Mouse (Mus musculus) forebrain, embryonic 11.5 days (tissue): ENCODE results near the gene Icmt. TPM values are rescaled to one million over a fixed set of nuclear protein-coding genes. Genes with fewer than 3 reads are reported as not detected.

Experiments
- ATAC-seq: fragments of 200-750 bp; cut with Nextera tagmentation; replicated peaks from 2 replicates; pipeline ENCODE4 v1.8.0; 2017; ENCODE audit warnings: moderate TSS enrichment; ENCODE audit not compliant: low FRiP score
- DNase-seq: peaks from one replicate; pipeline ENCODE4 v3.0.0-alpha.2; 2017; ENCODE audit warnings: low spot score
- H3K27ac ChIP-seq: fragments of 300-500 bp; sonication (generic); 2 replicates; pipeline ENCODE4 v1.5.1; 2014; ENCODE audit warnings: low read depth, low read length
- H3K27me3 ChIP-seq: fragments of 300-500 bp; sonication (generic); 2 replicates; pipeline ENCODE4 v1.6.1; 2014; ENCODE audit warnings: mild to moderate bottlenecking, low read length, mixed read lengths; ENCODE audit not compliant: control insufficient read depth, insufficient read depth
- H3K36me3 ChIP-seq: fragments of 300-500 bp; sonication (generic); 2 replicates; pipeline ENCODE4 v1.6.1; 2014; ENCODE audit warnings: mild to moderate bottlenecking, low read length, moderate library complexity, mixed read lengths; ENCODE audit not compliant: control insufficient read depth, insufficient read depth
- H3K4me1 ChIP-seq: fragments of 300-500 bp; sonication (generic); replicated peaks from 2 replicates; pipeline ENCODE4 v1.6.1; 2014; ENCODE audit warnings: low read length, mixed read lengths; ENCODE audit not compliant: control insufficient read depth, insufficient read depth
- H3K4me2 ChIP-seq: fragments of 300-500 bp; sonication (generic); 2 replicates; pipeline ENCODE4 v1.6.1; 2014; ENCODE audit warnings: low read depth, mild to moderate bottlenecking, low read length, moderate library complexity, mixed read lengths; ENCODE audit not compliant: severe bottlenecking
- H3K4me3 ChIP-seq: fragments of 300-500 bp; sonication (generic); 2 replicates; pipeline ENCODE4 v1.5.1; 2014; ENCODE audit warnings: low read depth, low read length
- H3K9ac ChIP-seq: fragments of 300-500 bp; sonication (generic); 2 replicates; pipeline ENCODE4 v1.6.1; 2014; ENCODE audit warnings: low read length
- H3K9me3 ChIP-seq: fragments of 300-500 bp; sonication (generic); 2 replicates; pipeline ENCODE4 v1.6.1; 2016; ENCODE audit warnings: low read length, mixed read lengths; ENCODE audit not compliant: control insufficient read depth
- WGBS: fragments of 180-500 bp; shearing (Covaris S2); extraction: QIAGEN DNeasy Blood & Tissue Kit; methylation state at CpG from one replicate; pipeline ENCODE4 v1.1.7; 2014; 5-methylcytosine and 5-hydroxymethylcytosine counted together
- polyA plus RNA-seq: library from polyadenylated mRNA; unstranded; fragments of >200 nt; fragmentation: Nextera tagmentation; extraction: Ambion mirVana; gene quantifications from 2 replicates; pipeline ENCODE4 v1.2.1, GENCODE M21; 2014

Icmt gene
- polyA plus RNA-seq, 1 experiment from 2014 or later: 23.6 TPM

DNA sequence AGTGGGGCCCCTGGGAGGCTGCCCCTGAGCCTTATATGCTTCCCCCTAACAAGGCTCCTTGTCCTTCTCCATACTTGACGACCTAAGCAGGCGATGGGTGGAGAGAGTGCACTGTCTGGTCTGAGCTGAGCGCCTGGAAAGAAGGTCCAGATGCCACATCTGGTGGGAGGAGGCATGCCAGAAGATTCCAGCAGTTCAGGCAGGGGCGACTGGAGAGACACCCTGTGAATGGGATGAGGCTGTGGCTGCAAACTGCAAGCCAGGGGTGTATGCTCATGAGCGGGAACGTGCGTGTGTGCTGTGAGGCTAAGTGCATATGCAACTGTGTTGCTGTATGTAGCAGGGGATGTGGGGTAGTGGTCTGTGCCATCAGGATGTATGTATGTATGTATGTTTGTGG lies 25.0 kb upstream of the Icmt start:
- Histone ChIP-seq H3K4me2 (no peak overlapping the region), H3K4me1 (peaks cover 20% of the 10 kb centered on the region), H3K27me3 (peaks cover 17% of the 10 kb centered on the region), H3K9ac (no peak overlapping the region), H3K4me3 (no peak overlapping the region), H3K36me3 (no peaks in the 10 kb centered on the region), H3K27ac (no peak overlapping the region), H3K9me3 (no peaks in the 10 kb centered on the region)
- WGBS: 74% methylated on average over 7 of the region's 7 CpGs
- ATAC-seq: no peak
- no peak for DNase-seq

DNA sequence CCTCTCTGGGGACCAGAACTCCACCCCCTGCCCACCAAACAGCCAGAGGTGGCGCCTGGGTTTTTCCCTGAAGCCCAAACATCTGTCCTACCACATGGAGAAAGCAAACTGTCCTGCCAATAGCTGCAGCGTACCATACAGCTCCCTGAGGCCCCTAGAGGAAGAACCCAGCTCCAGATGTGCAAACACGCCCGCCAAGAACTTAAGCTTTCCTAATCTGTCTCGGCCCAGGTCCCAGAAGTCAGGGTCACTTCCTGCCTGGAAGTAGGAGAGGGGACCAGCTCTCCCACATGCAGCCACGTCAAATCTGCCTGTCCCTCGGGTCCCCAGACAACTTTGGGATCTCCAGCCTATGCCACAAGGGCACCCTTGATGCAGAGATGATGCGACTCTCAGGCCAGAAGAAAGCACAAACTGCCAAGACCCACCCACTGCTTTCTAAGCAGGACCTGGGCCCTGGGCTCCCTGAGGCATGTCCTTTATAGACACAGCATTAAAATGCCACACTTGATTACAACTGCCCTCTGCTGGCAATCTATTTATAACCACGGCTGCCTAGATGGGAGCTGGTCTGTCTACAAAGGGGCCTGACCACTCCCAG lies 24.5 kb upstream of the Icmt start:
- DNase-seq (no peak), ATAC-seq (no peak)
- Histone ChIP-seq H3K36me3 (no peaks in the 10 kb centered on the region), H3K4me1 (peaks cover 20% of the 10 kb centered on the region), H3K27ac (no peak overlapping the region), H3K4me3 (no peak overlapping the region), H3K9me3 (no peaks in the 10 kb centered on the region), H3K27me3 (peaks cover 17% of the 10 kb centered on the region), H3K4me2 (no peak overlapping the region), H3K9ac (no peak overlapping the region)
- WGBS: 36% methylated on average over 9 of the region's 9 CpGs

DNA sequence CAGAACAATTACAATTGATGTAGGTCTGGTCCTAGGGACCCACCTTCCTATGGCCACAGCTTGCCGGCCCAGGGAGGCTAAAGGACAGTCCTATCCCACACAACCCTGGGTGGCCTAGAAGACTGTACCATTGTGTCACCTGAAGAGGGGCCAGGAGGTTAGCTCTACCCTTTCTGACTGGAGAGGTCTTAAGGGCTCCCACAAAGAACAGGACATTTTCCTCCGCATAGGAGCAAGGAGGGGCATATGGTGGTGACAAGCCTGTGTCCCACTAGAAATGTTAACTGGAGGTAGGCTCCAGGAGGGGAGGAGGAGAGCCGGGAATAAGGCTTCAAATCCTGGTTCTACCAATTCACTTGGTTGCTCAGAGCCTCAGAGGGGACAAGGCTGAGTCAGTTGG lies 23.8 kb upstream of the Icmt start:
- Histone ChIP-seq H3K27me3 (peaks cover 17% of the 10 kb centered on the region), H3K27ac (no peak overlapping the region), H3K4me3 (peak overlapping the region; percentile 49; the same call in 1 of the 2 replicates), H3K9me3 (no peaks in the 10 kb centered on the region), H3K36me3 (no peaks in the 10 kb centered on the region), H3K4me1 (peaks cover 20% of the 10 kb centered on the region), H3K9ac (no peak overlapping the region), H3K4me2 (peak overlapping the region; percentile 97; the same call in 1 of the 2 replicates)
- 29% methylated on average over 3 of the region's 3 CpGs for WGBS
- DNase-seq (no peak), ATAC-seq (no peak)

DNA sequence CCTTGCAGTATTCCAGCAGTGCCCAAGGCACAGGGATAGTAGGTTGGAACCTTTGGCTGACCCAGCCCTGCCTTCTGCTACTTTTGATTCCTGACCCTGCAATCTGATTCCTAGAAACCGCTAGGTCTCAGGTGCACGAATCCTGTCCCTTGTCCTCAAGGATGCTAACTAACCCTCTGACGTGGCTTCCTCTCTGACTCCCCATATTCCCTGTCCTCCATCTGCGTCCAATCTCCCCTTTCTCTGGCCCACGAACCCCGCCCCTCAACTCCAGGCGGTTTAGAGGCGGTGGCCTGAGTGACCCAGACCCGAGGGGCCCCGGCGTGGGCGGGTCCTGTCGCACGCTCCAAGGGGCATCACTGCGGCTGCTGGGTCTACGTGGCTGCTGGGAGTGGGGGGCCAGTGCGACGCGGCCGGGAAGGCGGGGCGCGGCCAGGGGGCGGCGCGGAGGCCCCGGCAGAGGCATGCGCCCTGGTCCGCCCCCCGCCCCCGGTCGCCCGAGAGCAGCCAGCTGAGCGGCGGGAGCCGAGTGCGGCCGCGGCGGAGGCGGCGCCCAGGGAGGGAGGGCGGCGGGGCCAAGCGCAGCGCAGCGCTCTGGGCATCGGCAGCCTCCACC lies 23.3 kb upstream of the Icmt start, which contains the start of gene Gpr153:
Gene Gpr153 (plus strand): TSS at position 612 of the 616 bp plus-strand sequence.
- DNase-seq: peak; percentile 75
- H3K27ac ChIP-seq: no peak within 1 kb of the TSS
- H3K9ac ChIP-seq: peak within 1 kb of the TSS; percentile 64
- peak within 1 kb of the TSS; percentile 49 for H3K4me3 ChIP-seq
- no peaks in the 10 kb centered on the region for H3K9me3 ChIP-seq
- H3K36me3 ChIP-seq: no peaks in the 10 kb centered on the region
- peak within 1 kb of the TSS; percentile 97 for H3K4me2 ChIP-seq
- ATAC-seq: peak; percentile 47
- H3K27me3 ChIP-seq: peaks cover 17% of the 10 kb centered on the region
- WGBS: under 1% methylated on average over 36 of the region's 48 CpGs
- peaks cover 20% of the 10 kb centered on the region for H3K4me1 ChIP-seq

DNA sequence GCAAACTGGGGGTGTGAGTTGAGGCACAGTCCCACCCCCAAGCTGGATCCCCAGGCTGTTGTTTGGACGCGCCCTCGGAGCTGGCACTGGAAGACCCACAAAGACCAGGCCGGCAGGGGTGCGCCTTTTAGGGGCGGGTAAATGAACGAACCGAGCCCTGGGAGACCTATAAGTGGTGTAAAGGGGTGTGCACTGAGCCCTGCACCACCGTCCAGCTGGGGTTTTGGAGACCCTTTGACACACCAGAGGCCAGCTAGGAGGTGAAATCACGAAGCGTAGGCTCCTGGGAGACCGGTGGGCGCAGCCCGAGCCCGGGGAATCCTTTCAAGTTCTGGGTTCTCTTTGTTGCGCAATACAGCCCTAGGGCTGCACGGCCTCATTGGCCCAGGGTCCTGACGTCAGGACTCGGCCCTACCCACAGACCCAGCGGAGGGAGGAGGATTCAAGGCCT lies 22.3 kb upstream of the Icmt start:
- WGBS: under 1% methylated on average over 20 of the region's 20 CpGs
- ATAC-seq (0 out of 2 replicates have a peak, but pooled peaks have one; percentile 43), DNase-seq (peak; percentile 73)
- peaks cover 17% of the 10 kb centered on the region for H3K27me3 ChIP-seq
- no peak overlapping the region for H3K27ac ChIP-seq
- H3K4me1 ChIP-seq: peaks cover 20% of the 10 kb centered on the region
- H3K36me3 ChIP-seq: no peaks in the 10 kb centered on the region
- H3K4me3 ChIP-seq: peak overlapping the region; percentile 49
- H3K4me2 ChIP-seq: peak overlapping the region; percentile 97
- peak overlapping the region; percentile 64 for H3K9ac ChIP-seq
- H3K9me3 ChIP-seq: no peaks in the 10 kb centered on the region

DNA sequence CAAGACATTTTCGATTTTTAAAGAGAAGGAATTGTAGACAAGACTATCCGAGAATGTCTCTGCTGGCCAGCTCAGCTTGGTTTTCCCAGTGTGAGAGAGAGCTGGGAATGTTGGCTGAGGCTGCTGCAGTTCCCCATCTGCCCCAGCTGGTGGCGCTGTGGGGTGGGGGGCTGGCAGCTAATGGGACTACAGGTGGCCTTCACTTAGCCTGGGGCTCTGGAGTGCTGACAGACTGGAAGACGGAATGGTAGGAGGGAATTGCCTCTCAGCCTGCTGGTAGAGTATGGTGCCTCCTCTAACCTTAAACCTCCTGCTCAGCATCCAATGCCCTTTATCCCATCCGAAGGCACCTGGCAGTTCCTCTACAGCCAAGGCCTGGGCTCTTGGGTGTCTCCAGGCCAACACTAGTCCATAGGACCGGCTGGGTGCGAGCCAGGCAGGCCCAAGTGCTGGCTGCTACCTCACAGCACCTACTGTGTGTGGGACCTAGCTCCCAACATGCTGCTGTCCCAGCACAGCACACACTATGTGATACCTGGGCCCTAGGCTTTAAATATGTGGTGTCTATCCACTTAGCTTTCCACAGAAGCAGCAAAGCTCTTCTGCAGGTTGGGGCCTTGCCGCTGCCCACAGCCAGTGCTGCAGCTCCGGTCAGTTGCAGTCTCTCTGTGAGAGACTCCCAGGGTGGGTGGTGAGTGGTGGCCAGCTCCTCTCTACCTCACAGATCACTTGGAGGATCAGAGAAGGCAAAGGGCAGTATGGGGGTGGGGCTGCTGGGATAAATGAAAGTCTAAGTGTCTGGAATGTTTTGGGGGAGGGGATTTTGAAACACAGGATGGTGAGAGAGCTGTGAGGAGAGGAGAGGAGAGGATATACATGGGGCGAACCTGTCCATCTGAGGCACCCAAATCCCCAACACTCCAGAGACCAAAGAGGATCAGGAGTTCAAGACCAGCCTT lies 20.4 kb upstream of the Icmt start:
- peak; percentile 79 for DNase-seq
- 58% methylated on average over 10 of the region's 10 CpGs for WGBS

DNA sequence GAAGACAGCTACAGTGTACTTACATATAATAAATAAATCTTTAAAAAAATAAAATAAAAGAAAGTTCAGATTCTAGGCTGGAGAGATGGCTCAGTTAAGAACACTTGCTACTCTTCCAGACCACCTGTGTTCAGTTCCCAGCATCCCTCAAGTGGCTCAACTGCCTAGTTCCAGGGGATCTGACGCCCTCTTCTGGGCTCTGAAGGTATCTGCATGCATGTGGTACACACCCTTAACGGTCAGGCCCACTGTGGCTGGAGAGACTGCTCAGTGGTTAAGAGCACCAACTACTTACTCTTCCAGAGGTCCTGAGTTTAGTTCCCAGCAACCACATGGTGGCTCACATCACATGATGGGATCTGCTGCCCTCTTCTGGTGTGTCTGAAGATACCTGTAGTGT lies 19.1 kb upstream of the Icmt start:
- no peak for ATAC-seq
- H3K9ac ChIP-seq: no peak overlapping the region

More for the DNA sequence above, 20.4 kb upstream of the Icmt start:
- Histone ChIP-seq H3K4me1 (peaks cover 20% of the 10 kb centered on the region), H3K9me3 (no peaks in the 10 kb centered on the region), H3K9ac (no peak overlapping the region), H3K4me2 (no peak overlapping the region), H3K36me3 (no peaks in the 10 kb centered on the region), H3K27me3 (peaks cover 31% of the 10 kb centered on the region), H3K4me3 (no peak overlapping the region), H3K27ac (no peak overlapping the region)
- no peak for ATAC-seq

DNA sequence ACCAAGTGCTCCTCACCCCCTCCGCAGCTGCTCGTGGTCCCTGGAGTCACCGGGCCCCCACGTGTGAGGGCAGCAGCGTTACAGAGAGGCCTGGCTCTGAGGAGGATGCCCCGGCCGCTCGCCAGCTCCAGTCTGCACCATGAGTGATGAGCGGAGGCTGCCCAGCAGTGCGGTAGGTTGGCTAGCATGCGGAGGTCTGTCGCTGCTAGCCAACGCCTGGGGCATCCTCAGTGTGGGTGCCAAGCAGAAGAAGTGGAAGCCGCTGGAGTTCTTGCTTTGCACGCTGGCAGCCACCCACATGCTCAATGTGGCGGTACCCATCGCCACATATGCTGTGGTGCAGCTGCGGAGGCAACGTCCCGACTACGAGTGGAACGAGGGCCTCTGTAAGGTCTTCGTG lies 18.0 kb upstream of the Icmt start:
- H3K9ac ChIP-seq: no peak overlapping the region
- H3K27me3 ChIP-seq: peaks cover 50% of the 10 kb centered on the region
- H3K36me3 ChIP-seq: no peaks in the 10 kb centered on the region
- ATAC-seq (no peak), DNase-seq (no peak)
- WGBS: 92% methylated on average over 23 of the region's 23 CpGs
- no peak overlapping the region for H3K27ac ChIP-seq
- peaks cover 14% of the 10 kb centered on the region for H3K4me1 ChIP-seq
- H3K4me3 ChIP-seq: no peak overlapping the region
- H3K9me3 ChIP-seq: no peaks in the 10 kb centered on the region
- H3K4me2 ChIP-seq: no peak overlapping the region

More for the DNA sequence above, 19.1 kb upstream of the Icmt start:
- WGBS: 69% methylated on average over 2 of the region's 2 CpGs
- Histone ChIP-seq H3K36me3 (no peaks in the 10 kb centered on the region), H3K4me3 (no peak overlapping the region), H3K9me3 (no peaks in the 10 kb centered on the region), H3K27me3 (peaks cover 44% of the 10 kb centered on the region), H3K27ac (no peak overlapping the region), H3K4me1 (peaks cover 16% of the 10 kb centered on the region), H3K4me2 (no peak overlapping the region)
- DNase-seq: no peak
